Mouse (Mus musculus): Measurements from ENCODE around the gene Lgals12. TPM values are rescaled to one million over a fixed set of nuclear protein-coding genes. Genes with fewer than 3 reads are reported as not detected.

Lgals12 gene
- total RNA-seq, 2 experiments from 2014 or later, result 18.9 to 67.5 TPM

GRCm38 (mm10) chr19:7548924-7549323 is 58.1 kb downstream of the Lgals12 start:
- DNase-seq (ENCODE audit: low spot score in 2 of 2), result no peak

Other genes with a start within 250 kb of the Lgals12 start
- 10 to 100 TPM; 19.9 to 22.7 TPM for gene Spindoc, start 224.2 kb downstream of the Lgals12 start, total RNA-seq (2021)
- 10 to 100 TPM; 17.1 to 20.0 TPM for gene 2700081O15Rik, start 189.6 kb downstream of the Lgals12 start, total RNA-seq (2021)
- gene Rtn3, start 123.9 kb downstream of the Lgals12 start, total RNA-seq (2021), result 100 to 1,000 TPM; 137 to 151 TPM
- 100 to 1,000 TPM in 1 of 2 experiments, 10 to 100 TPM in 1; 84.3 to 121 TPM for gene Atl3, start 113.2 kb downstream of the Lgals12 start, total RNA-seq (2021)
- 100 to 1,000 TPM in 1 of 2 experiments, 10 to 100 TPM in 1; 60.4 to 132 TPM for gene Pla2g16, start 49.7 kb downstream of the Lgals12 start, total RNA-seq (2021)
- gene Hrasls5, start 5.3 kb upstream of the Lgals12 start, total RNA-seq (2021), result under 1 TPM; 0.30 to 0.77 TPM
- not detected for gene Slc22a19, start 104.1 kb upstream of the Lgals12 start, total RNA-seq (2021)
- gene Slc22a26, start 195.5 kb upstream of the Lgals12 start, total RNA-seq (2021), result under 1 TPM in 1 of 2 experiments, not detected in 1; 0.10 TPM

All from adrenal gland, adult 18-20 months (tissue).